Mouse (Mus musculus) common myeloid progenitor, adult 5-6 weeks (primary cell): Measurements from ENCODE around the gene Oit3. TPM values are rescaled to one million over a fixed set of nuclear protein-coding genes. Genes with fewer than 3 reads are reported as not detected.
"Not testable (repeated sequence)": the region's sequence is repeated elsewhere in the genome, so short reads cannot be mapped to it uniquely, and the experiment has no call there.

Experiments used
- ATAC-seq: replicated peaks from 2 replicates; pipeline ENCODE4 v1.8.0; 2016; ENCODE audit warnings: low read depth, mild to moderate bottlenecking, moderate TSS enrichment, inconsistent platforms; ENCODE audit not compliant: poor library complexity, severe bottlenecking
- total RNA-seq: library from RNA; stranded (forward); fragments of 200-1000, 187-1606 nt; gene quantifications from 2 replicates; pipeline ENCODE4 v1.2.3, GENCODE M21; 2017

Gene Oit3
- total RNA-seq, 1 experiment from 2014 or later, result 0.32 TPM

- peak; percentile 93 for ATAC-seq
Measured at GRCm38 (mm10) chr10:59430701-59431218, 10.8 kb downstream of the Oit3 start.

DNA sequence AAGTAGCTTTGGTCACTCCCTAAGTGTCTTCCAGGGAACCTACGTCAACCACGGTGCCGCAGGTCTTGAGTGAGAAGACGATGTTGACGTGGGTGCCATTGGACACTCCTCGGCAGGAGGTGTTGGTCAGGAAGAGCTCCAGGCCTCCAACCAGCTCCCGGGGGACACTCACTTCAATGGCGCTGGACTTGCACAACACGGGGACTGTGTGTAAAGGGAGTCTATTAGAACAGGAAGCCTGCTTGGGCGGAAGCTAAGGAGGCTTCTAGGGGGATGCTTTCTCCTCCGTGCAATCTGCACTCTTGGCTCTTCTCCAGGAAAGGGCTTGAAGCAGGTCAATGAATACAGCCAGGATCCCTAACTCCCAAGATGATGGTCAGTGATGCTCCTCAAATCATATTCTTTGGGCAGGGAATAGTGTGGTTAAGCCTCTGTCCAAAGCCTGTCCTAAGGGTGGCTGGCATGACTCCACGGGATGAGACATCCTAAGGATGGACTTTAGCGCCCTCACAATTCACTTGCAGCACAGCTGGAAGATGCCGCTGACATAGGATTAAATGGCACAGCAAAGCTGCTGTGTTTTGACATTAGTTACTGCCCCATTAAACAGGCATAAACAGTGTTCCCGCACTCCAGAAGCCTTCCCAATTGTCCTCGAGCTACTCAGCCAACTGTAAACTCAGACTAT lies 12.0 kb downstream of the Oit3 start:
- no peak for ATAC-seq

DNA sequence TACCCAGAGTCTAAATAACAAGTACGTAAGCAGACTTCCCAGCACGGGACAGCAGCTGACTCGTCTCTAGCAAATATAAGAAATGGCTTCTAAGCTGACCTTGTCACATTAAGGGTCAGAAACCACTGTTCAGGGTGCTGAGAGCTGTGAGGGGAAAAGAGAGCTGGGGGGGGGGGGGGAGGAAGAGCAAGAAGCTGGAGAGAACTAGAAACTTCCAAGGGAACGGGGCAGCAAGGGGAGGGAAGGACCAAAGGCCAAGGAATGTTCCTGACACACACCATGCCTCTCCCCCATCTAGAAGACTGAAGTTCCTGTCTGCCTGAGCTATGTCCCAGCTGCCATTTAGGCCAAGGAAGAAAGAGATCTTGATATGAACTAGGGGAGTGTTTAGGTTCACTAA lies 15.2 kb downstream of the Oit3 start:
- no peak for ATAC-seq

DNA sequence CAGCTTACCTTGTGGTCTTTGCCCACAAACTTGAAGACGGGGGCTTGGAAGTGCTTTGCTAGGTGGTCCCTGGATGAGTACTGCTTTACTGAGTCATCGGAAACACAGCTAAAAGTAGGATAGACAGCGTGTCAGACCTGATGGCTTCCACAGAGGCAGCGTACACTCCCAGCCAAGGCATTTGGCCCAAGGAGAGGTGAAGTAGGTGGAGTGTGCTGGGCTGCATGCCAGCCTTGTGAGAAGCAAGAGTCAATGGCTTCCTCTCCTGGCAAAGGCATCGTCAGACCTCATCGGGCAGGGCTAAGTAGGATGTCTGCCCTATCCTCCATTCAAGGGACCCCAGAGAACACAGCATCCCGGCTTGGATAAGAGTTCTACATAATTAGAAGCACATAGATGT lies 16.2 kb downstream of the Oit3 start:
- ATAC-seq, result no peak

- no peak for ATAC-seq
Measured at GRCm38 (mm10) chr10:59424453-59424852, 17.1 kb downstream of the Oit3 start.

DNA sequence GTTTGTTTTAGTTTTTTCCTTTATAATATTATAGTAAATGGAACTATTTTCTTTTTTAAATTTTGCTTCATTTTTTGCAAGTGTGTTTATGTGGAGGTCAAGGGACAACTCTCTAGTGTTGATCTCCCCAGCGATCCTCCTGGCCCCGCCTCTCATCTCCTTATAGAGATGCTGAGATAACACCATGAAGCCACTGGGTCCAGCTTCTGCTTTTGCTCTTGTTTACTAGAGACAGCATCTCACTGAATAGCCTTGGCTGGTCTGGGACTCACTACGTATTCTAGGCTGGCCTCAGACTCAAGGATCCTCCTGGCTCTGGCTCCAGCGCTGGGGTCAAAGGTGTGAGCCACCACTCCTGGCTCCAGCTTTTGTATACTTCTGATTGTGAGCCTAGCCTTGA lies 22.1 kb downstream of the Oit3 start:
- ATAC-seq, result peak; percentile 67

GRCm38 (mm10) chr10:59416623-59417022 lies 25.0 kb downstream of the Oit3 start:
- ATAC-seq, result no peak

GRCm38 (mm10) chr10:59413711-59414110 lies 27.9 kb downstream of the Oit3 start:
- ATAC-seq, result no peak

GRCm38 (mm10) chr10:59410264-59410663 lies 31.3 kb downstream of the Oit3 start:
- ATAC-seq, result no peak

- ATAC-seq, result no peak
Measured at GRCm38 (mm10) chr10:59408499-59408898, 33.1 kb downstream of the Oit3 start.

DNA sequence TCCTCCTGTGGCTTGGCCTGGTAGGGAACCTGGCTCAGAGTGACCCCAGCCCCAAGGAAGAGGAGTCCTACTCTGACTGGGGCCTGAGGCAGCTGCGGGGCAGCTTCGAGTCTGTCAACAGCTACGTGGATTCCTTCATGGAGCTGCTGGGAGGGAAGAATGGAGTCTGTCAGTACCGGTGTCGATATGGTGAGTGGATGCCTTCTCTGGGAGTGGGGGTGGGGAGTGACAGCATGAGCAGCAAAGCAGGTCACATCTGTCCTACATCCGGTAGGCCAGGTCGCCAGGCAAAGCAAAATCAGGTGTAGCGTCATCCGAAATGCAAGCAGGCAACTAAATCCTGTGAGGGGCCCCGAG lies 37.8 kb downstream of the Oit3 start:
- no peak for ATAC-seq

GRCm38 (mm10) chr10:59402899-59403792 lies 38.4 kb downstream of the Oit3 start, which contains the start of gene Pla2g12b:
TSS of gene Pla2g12b (plus strand) at chr10:59403660.
- ATAC-seq, result no peak

DNA sequence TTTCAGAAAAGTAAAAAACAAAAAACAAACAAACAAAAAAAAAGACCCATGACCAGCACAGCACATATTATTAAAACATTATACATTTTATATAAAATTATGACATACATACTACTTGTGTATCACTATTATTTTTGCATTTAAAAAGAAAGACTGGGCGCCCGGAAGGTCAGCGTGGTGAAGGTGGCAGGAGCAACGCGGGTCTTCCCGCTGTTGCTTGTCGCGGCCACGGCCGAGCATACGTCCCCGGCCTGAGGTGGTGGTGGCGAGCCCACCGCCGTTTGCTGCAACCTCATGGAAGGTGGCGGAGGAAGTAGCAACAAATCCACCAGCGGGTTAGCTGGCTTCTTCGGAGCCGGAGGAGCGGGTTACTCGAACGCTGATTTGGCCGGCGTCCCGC lies 46.1 kb downstream of the Oit3 start, which contains the start of gene Gm10273:
TSS of gene Gm10273 (plus strand) at position 172 of the 400 bp plus-strand sequence.
- peak; percentile 63 for ATAC-seq

GRCm38 (mm10) chr10:59391907-59392306 lies 49.7 kb downstream of the Oit3 start:
- peak; percentile 60 for ATAC-seq

GRCm38 (mm10) chr10:59389652-59390051 lies 51.9 kb downstream of the Oit3 start:
- no peak for ATAC-seq

DNA sequence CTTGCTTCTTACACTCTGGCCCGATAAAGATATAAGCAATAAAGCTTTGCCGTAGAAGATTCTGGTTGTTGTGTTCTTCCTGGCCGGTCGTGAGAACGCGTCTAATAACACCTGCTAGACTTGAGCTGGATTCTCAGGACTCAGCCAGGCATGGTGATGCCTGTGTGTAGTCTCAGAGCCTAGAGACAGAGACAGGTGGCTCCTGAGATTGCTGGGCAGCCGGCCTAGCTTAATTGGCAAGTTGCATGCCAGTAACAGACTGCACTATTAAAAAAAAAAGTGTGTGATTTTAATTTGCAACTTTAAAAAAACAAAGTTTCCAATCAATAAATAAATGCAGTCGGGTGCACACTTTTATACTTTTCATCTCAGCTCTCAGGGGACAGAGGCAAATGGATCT lies 54.6 kb downstream of the Oit3 start:
- ATAC-seq, result no peak

- ATAC-seq, result not testable (repeated sequence)
Measured at GRCm38 (mm10) chr10:59381563-59381962, 60.0 kb downstream of the Oit3 start.

GRCm38 (mm10) chr10:59380411-59380821 lies 61.2 kb downstream of the Oit3 start:
- peak; percentile 32 for ATAC-seq

DNA sequence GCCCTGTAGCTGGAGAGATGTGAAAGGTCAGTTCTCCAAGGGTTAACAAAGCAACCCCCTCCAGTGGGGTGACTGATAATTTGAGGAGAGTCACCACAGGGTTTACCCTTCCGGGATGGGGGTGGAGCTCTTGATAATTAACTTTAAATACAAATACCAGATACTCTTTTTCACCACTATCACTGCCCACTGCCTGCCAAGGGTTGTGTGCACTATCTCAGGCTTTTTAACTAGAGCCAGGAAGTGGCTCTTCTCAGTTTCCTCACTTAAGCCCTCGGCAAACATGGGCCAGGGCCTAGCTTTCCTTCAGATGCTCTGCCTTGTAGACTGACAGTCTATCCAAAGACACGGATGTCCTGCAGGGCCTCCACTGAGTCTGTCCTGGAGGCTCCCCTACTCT lies 61.7 kb downstream of the Oit3 start:
- peak; percentile 47 for ATAC-seq

GRCm38 (mm10) chr10:59378728-59379127 lies 62.9 kb downstream of the Oit3 start:
- ATAC-seq, result no peak

DNA sequence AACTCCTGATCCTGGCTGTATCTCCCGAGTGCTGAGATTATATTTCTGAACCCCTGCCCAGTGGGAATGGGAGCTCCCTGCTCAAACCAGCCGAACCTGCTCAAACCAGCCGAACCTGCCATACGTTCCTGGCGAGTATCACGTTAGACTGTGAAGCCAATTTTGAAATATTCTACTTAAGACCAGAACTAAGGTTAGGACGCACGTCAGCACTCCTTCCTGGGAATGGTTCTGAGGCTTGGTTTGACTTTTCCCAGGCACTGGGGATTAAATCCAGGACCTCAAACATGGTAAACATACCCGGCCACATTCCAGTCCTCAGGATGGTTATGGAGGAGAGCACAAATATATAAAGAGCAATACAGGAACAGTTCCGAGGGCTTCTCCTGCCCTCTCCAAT lies 63.7 kb downstream of the Oit3 start:
- no peak for ATAC-seq
